Mouse (Mus musculus) neutrophil, adult 5-6 weeks (primary cell): ENCODE measurements around the gene Mapk6. TPM values are rescaled to one million over a fixed set of nuclear protein-coding genes. Genes with fewer than 3 reads are reported as not detected.
"Not testable (repeated sequence)": the region's sequence is repeated elsewhere in the genome, so short reads cannot be mapped to it uniquely, and the experiment has no call there.

Experiments
- ATAC-seq: fragments of 151-379, 151-347 bp; 2 replicates; pipeline ENCODE4 v1.8.0; 2017; ENCODE audit warnings: mild to moderate bottlenecking, moderate TSS enrichment; ENCODE audit not compliant: insufficient number of reproducible peaks, poor library complexity, low FRiP score, severe bottlenecking; ENCODE audit errors: extremely low read depth
- total RNA-seq: library from RNA; stranded (forward); fragments of 200-1000 nt; gene quantifications from 2 replicates; pipeline ENCODE4 v1.2.3, GENCODE M21; 2017

Mapk6 gene
- total RNA-seq = 33.3 and 36.3 TPM in 2 replicates

DNA sequence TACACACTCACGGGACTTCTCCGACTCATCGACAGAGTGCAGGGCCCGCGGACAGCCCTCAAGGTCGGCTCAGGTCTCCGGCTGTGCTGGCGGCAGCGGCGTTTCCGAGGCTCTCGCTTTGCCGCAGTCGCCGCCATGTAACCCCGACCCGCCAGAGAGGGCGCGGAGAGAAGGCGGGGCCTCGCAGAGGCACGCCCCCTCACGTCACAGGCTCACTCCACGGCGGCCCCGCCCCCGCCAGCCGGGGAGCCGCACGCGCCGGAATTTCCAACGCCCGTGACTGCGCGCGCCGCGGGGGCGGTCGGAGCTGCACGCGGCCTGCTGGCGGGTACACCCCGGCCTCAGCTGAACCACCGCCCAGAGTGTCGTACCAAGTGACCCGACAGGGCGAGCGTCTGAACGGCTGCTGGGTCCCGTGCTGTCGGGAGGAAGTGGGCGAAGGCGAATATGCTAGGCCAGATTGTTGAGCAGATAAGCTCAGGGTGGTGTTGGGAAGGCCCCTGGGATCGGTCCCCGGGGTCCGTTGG, at the start of gene Mapk6:
Gene Mapk6 (minus strand): TSS at position 154 of the 527 bp plus-strand sequence.
- ATAC-seq = peak; percentile 80

DNA sequence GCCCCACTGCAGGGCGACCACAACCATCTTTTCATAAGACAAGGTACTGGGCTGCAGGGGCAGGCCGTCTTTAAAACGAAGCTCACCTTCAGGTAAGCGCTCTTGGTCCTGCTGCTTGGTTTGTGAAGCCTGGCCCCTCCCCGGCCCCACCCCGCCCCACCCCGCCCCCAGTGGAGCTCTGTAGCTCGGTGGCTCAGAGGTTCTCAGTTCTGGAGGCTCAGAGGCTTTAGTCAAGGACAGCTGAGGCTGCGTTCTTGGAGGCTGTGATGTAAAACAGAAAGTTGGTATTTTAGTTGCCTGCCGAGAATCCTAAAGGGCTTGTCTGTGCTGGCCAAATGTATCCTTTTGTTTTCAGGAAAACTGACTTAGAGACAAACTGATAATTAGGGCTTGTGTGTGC, 45.9 kb upstream of the Mapk6 start:
- no peak for ATAC-seq

DNA sequence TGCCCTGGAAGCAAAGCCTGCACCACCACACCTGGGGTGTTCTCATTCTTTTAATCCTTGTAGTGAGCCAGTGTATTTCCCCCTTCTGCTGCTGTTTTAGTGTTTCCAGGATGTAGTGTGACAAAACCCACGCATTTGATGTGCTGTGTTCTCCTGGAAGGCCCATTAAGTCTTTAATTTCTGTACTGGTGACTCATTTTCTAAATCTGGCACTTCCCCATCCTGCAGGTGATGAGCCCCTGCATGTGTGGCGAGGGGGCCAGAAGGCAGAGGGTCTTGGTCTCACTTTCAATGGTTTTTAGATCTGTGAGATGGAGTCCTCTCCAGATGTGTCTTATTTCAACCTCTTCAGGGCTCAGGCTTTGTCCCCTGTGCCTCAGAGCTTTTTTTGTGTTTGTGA, 44.2 kb upstream of the Mapk6 start:
- no peak for ATAC-seq

DNA sequence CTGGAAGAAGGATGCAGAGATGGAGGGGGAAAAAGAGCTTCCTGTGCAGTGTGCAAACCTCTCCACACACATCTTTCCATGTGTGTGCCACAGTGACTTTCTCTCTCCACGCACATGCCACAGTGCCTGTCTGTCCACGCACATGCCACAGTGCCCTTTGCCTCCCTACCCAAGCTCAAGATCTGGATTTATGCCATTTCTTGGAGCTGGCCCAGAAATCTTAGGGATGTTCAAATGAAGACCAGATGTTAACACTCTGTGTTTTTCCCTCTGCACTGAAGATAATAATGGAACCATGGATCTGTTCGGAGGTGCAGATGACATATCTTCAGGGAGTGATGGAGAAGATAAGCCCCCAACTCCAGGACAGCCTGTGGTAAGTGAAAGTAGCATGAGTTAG, 38.2 kb upstream of the Mapk6 start:
- no peak for ATAC-seq

DNA sequence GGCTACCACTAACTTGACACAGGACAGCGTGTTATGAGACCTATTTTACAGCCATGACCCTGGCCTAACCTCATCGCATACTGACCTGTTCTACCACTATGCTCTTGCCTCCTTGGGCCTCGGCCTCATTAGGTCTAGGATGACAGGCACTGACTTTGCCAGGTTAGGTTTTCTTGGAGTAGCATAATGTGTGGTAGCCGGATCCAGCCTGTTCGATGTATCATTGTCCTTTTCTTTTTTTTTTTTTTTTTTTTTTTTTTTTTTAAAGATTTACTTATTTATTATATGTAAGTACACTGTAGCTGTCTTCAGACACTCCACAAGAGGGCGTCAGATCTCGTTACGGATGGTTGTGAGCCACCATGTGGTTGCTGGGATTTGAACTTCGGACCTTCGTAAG, 36.8 kb upstream of the Mapk6 start:
- ATAC-seq = not testable (repeated sequence)

DNA sequence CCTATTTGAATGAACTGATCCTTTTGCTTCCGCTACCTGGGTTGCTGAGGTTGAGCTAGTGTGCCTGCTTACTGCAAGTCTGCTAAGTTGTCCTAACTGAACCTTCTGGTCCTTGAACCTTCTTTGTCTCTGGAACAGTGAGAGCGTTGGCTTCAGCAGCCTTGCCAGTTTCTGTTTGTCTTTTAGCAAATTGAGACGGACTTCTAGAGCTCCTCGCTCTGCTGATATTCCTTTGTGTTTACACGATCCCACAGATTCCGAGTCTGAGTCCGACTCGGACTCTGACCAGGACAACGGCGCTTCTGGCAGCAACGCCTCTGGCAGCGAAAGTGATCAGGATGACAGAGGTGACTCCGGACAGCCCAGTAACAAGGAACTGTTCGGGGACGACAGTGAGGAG, 35.2 kb upstream of the Mapk6 start:
- no peak for ATAC-seq

DNA sequence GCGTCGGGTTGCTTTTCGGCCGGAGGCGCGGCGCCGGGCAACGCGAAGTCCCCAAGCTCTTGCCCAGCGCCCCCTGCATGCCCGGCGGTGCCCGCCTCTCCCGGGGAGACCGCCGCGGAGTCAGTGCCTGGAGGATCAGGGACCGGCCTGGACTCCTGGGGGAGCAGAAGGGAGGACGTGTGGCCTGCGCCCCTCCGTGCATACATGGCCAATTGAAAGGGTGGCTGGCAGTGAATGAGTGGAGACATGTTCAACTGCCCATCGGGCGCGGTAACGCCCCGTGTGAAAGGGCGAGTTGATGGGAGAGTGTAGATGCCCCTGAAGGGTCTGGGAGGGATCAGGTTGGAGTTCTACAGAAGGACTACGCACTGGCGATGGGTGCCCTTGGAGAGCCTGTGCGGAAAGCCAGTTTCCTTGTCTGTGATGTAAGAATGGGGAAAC, 31.9 kb upstream of the Mapk6 start:
- ATAC-seq = peak; percentile 10; the same call in 1 of the 2 replicates

DNA sequence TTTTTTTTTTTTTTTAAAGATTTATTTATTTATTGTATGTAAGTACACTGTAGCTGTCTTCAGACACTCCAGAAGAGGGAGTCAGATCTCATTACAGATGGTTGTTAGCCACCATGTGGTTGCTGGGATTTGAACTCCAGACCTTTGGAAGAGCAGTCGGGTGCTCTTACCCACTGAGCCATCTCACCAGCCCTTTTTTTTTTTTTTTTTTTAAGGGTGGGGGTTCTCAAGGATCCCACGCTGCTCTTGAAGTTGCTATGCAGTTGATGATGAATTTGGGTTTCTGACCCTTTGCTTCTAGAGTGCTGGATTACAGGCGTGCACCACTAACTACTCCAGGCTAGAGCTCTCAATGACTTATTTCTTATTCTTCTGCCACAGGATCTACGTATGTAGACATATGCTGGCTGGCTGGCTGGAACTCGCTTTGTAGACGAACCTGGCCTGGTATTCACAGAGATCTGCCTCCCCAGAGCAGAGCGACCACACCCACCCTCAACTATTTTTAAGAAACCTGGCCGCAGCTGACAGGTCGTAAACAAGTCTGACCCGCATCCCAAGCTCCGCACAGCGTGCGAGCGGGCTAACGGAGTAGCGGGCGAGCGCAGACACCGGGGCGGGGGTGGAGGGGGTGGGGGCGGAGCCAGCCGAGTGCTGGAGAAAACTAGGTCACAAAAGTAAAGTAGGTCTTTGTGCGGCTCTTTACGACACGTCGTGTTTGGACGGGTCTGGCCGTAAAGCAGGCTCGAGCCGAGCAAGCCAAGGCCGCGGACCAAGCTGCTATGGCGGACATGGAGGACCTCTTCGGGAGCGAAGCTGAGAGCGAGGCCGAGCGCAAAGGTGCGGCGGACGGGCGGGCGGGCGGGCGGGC, 31.2 kb upstream of the Mapk6 start, which contains the start of gene Leo1:
Gene Leo1 (plus strand): TSS at position 729 of the 871 bp plus-strand sequence.
- peak; percentile 93 for ATAC-seq

DNA sequence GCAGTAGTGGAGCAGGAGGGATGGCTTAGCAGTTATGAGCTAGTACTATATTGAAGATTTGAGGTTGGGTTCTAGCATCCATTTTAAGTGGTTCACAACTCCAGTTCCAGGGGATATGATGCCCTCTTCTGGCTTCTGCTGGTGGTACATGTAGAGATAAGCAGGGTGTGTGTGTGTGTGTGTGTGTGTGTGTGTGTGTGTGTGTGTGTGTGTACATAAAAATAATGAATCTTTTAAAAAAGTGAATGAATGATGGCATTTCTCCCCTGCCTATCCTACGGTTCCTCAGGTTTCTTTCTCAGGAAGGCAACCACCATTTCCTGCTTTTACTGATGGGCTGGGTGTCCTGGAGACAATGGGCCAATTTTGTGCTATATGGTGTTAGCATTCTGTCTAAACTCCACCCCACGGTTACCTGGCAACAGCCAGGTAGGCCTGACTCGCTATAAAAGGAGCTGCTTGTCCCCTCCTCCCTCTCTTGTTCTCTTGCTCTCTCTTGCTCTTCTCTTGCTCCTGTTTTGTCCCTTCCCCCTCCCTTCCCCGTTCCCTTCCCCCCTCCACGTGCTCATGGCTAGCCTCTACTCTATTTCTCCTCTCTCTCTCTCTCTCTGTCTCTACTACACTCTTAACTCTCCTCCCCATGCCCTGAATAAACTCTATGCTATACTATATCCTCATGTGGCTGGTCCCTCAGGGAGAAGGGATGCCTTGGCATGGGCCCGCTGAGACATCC, 28.0 kb upstream of the Mapk6 start:
- ATAC-seq = peak; percentile 36; the same call in 1 of the 2 replicates

DNA sequence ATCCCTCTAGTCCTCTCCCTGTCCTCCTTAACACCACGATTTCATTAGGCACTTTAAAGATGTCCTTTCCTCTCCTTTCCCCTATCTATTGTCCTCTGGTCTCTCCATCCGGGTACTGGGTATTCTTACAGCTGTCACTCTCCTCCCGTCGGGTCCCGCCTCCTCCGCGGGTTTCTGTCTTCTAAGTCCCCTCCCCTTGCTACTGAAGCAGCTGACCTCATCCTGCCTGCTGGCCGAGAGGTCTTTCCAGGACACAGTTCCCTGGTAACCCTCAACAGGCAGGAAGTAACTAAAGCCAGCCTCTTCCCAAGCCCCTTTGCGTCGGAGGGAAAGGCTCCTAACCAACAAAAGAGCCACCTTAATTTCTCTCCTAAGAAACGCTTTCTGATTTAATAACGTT, 26.1 kb upstream of the Mapk6 start:
- peak; percentile 47 for ATAC-seq

DNA sequence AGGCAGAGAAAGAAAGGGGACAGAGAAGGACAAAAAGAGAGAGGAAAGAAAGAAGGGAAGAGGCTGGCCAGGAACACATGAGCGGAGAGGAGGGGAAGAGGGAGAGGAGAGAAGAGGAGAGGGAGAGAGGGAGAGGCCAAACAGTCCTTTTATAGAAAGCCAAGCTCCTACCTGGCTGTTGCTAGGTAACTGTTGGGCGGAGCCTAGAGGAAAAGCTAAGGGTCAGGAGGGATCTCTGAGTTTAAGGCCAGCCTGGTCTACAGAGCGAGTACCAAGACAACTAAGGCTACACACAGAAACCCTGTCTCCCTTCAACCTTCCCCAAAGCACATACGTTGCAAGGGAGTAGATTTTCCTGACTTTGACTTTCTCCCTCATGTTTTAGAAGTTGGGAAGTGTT, 25.5 kb upstream of the Mapk6 start:
- ATAC-seq = no peak

DNA sequence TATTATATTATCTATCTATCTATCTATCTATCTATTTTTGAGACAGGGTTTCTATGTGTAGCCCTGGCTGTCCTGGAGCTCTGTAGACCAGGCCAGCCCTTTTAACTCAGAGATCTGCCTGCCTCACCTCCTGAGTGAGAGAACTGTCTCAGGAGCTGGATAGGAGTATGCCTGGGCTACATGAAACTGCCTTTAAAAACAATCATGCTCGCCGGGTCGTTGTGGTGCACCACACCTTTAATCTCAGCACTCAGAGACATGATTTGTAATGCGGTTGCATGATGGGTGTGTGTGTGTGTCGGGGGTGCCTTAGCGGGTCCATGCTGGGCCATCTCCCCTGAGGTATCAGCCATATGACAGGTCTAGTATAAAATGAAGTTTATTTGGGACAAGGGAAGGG, 25.1 kb upstream of the Mapk6 start:
- no peak for ATAC-seq

DNA sequence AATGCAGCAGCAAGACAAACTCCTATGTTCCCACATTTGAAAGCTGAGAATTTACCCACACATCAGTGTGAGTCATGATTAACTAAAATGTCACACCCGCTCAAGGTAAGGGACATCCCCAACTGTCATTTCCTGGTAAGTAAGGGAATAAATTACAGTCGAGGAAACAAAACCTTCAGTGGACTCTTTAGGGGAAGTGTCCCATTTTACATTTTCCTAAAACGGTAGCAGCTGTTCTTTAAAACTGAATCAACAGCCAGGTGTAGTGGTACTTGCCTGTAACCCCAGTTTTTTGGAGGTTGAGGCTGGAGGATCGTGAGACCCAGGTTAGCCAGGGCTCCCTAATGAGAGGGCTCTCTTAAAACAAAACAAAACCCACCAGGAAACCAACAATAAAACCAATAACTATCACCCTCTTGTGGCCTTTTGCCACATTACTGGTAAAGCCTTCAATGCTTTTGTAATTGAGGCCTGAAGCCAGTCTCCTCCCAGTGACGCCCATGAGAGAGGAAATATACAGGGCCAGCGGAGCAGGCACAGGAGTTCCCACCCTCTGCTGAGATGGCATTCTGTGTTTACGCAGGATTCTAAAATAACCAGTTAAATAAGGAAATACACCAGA, 24.5 kb upstream of the Mapk6 start:
- ATAC-seq = peak; percentile 78

DNA sequence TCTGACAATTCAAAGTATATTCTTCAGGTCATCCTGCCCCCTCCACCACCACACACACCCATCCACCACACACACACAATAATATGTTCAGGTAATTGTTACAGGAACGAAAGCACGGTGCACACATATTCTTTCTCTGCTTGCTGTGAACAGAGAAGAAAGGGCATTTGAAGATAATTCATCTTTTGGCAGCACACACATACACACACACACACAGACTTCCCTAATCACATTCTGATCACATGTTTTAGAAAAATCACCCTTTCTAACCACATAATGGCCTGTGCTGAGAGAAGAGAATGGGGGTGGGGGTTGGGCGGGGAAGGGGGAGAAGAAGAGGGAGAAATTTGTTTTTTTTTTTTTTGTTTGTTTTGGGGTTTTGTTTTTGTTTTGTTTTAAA, 22.9 kb upstream of the Mapk6 start:
- ATAC-seq = no peak

DNA sequence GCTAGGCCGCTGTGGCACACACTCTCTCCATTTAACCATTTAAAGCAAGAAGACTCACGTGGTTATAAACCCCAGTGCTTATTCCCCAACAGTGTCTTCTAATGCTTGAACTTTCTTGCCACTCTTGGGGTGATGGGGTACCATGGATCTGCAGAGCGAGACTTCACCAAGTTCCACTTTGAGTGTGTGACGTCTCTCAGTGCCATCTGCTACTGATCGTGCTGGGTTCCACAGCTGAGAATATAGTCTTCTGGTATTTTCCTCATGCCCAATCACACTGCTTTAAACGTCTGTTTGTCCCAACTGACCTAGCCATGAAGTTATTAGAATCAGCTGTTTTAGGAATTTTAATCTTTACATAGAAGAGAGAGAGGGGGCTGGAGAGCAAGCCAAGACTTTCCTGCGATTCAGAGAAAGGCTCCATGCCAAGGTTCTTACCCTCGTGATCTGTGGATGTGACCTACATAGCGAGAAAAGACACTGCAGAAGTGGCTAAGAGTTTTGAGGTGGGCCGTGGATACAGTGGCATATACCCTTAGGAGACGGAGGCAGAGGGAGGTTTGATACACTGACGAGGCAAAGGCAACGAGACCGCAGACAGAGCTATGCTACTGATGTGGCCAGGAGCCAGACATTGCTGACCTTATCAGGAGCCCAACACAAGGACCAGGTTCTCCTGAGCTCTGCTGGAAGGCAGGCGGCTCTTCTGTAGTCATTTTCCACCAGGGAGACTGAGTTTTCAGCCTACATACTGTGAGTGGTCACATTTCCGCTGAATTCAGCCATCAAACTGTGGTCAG, 21.2 kb upstream of the Mapk6 start:
- ATAC-seq = no peak

DNA sequence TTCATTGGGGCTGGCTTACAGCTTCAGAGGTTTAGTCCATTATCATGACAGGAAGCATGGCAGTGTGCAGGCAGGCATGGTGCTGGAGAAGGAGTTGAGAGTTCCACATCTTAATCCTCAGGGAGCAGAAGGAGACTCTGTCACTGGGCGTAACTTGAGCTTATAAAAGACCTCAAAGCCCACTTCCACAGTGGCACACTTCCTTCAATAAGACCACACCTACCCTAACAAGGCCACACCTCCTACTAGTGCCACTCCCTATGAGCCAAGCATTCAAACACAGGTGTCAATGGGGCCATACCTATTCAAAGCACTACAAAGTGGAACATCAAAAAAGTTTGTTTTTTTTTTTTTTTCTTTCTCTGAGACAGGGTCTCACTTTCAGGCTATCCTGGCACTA, 19.9 kb upstream of the Mapk6 start:
- ATAC-seq = no peak

DNA sequence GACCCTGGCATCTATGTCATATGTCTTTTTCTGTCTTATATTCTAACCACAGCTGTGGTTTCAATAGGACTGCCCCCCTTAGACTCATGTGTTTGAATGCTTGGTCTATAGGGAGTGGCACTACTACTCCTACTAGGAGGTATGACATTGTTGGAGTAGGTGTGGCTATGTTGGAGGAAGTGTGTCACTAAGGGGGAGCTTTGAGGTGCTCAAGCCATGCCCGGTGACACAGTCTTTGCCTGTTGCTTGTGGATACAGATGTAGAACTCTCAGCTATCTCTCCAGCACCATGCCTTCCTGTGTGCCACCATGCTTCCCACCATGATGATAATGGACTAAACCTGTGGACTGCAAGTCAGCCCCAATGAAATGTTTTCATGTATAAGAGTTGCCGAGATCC, 19.2 kb upstream of the Mapk6 start:
- no peak for ATAC-seq

DNA sequence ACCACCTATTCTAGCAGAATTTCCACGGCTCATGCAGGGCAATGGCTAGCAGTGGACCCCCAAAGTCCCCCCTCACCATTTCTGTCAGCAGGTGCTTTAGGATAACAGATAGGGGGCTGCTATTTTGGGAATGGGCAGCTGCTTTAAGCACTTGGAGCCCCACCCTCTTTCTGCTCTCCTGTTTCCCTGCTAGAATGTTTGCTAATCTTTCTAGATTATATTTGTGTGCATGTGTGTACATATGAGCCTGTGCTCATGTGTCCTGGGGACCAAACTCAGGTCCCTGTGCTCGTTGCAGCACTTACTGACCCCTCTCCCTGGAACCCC, 18.4 kb upstream of the Mapk6 start:
- no peak for ATAC-seq
